ENCODE assay signal across 34 mouse cellular contexts in genomic region chr17:74305616-74306015, GRCm38 (mm10).
"Had no signal": no experiment of that assay in that cellular context is flagged by ENCODE, and none has a peak within 500 bp of the region (broad histone marks: within the 10 kb centered on the region; RNA-seq: fewer than 3 reads in every experiment).

No protein-coding gene starts in this region.

- H3K27me3 ChIP-seq: heart, embryonic 12.5 days; heart, embryonic 13.5 days; heart, embryonic 15.5 days; hindbrain, embryonic 12.5 days; hindbrain, embryonic 13.5 days; hindbrain, embryonic 15.5 days; intestine, embryonic 15.5 days; kidney, embryonic 15.5 days had no signal

- H3K9ac ChIP-seq: heart, embryonic 12.5 days; heart, embryonic 13.5 days; heart, embryonic 15.5 days; hindbrain, embryonic 12.5 days; hindbrain, embryonic 13.5 days; hindbrain, embryonic 14.5 days; hindbrain, embryonic 15.5 days; intestine, embryonic 15.5 days; kidney, embryonic 15.5 days had no signal

- DNase-seq: heart, postnatal 10 days; heart, postnatal 14 days; heart, postnatal 36 days; heart, postnatal 4 days; kidney, adult 11 months; kidney, adult 18-20 months; kidney, adult 2 months; kidney, adult 8-10 months; kidney, adult 9 months; kidney, postnatal 10 days; kidney, postnatal 14 days; kidney, postnatal 25 days; kidney, postnatal 36 days; kidney, postnatal 4 days; layer of hippocampus, adult 9-11 months; layer of hippocampus, postnatal 36 days had no signal

- H3K4me2 ChIP-seq: heart, embryonic 11.5 days; heart, embryonic 12.5 days; heart, embryonic 13.5 days; heart, embryonic 15.5 days; hindbrain, embryonic 12.5 days; hindbrain, embryonic 13.5 days; hindbrain, embryonic 14.5 days; hindbrain, embryonic 15.5 days; intestine, embryonic 15.5 days; kidney, embryonic 15.5 days had no signal

- H3K4me1 ChIP-seq: heart, embryonic 10.5 days; heart, embryonic 12.5 days; heart, embryonic 13.5 days; heart, embryonic 15.5 days; hindbrain, embryonic 10.5 days; hindbrain, embryonic 12.5 days; hindbrain, embryonic 13.5 days; hindbrain, embryonic 15.5 days; intestine, embryonic 15.5 days; kidney, embryonic 15.5 days had no signal

- ATAC-seq: hindbrain, embryonic 16.5 days; hindbrain, postnatal 0 days; inflammation-experienced regulatory T-cells, adult 6 months; intestine, postnatal 0 days had no signal

- H3K27ac ChIP-seq: heart, embryonic 10.5 days; heart, embryonic 13.5 days; heart, embryonic 15.5 days; hindbrain, embryonic 10.5 days; hindbrain, embryonic 12.5 days; hindbrain, embryonic 13.5 days; hindbrain, embryonic 14.5 days; hindbrain, embryonic 15.5 days; hindbrain, postnatal 0 days; intestine, embryonic 15.5 days; kidney, embryonic 15.5 days; kidney, postnatal 0 days; layer of hippocampus, adult 2 months had no signal

- H3K4me3 ChIP-seq: heart, embryonic 10.5 days; heart, embryonic 12.5 days; heart, embryonic 13.5 days; heart, embryonic 15.5 days; hindbrain, embryonic 10.5 days; hindbrain, embryonic 12.5 days; hindbrain, embryonic 13.5 days; hindbrain, embryonic 15.5 days; intestine, embryonic 15.5 days; kidney, embryonic 15.5 days; layer of hippocampus, adult 2 months had no signal

- H3K9me3 ChIP-seq: heart, embryonic 10.5 days; heart, embryonic 12.5 days; heart, embryonic 13.5 days; heart, embryonic 15.5 days; hindbrain, embryonic 10.5 days; hindbrain, embryonic 12.5 days; hindbrain, embryonic 13.5 days; hindbrain, embryonic 15.5 days; intestine, embryonic 15.5 days; kidney, embryonic 15.5 days had no signal
